Mouse (Mus musculus): ENCODE measurements at regions not wholly inside any gene's neighbourhood (a gene's known extent, or its start where the extent isn't known, plus 50 kb on each side); places are given as distances from the start of the nearest gene placed in this dataset.

GRCm38 (mm10) chr7:71050825-71051224 is 300.5 kb downstream of the Gm10295 start:
- TF ChIP-seq POLR2A (IDR thresholded peaks at IDR 0.05; ENCODE audit: low read depth, low read length) (no peak), CTCF (conservative IDR thresholded peaks at IDR 0.05; ENCODE audit: insufficient read depth, insufficient read length, low read depth, low read length) (no peak)

Data from kidney, adult 2 months (tissue).